In the genomic region with DNA sequence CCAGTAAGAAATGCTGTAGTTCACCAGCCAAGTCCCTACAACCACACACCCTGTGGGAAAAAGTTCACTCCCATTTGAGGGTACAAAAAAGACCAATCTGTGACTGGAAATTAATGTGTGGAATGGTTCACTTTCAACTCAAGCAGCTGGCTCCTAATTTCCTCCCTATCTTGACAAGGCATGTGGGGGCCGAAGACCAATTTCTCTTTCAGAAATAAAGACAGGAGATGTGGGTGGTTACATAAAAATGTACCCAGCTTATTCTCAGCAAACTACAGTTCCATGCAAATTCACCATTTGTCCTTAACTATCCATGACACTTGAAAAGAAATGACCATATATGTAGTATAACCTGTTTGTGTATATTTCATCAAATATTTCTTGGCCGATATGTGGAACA, we compare ENCODE assay signal across 21 mouse cellular contexts. TPM values are rescaled to one million over a fixed set of nuclear protein-coding genes. Genes with fewer than 3 reads are reported as not detected.
"Had no signal": no experiment of that assay in that cellular context is flagged by ENCODE, and none has a peak within 500 bp of the region (broad histone marks: within the 10 kb centered on the region; RNA-seq: fewer than 3 reads in every experiment).

No protein-coding gene starts in this region.

- H3K4me1 ChIP-seq: liver, embryonic 13.5 days had no signal

- DNase-seq: kidney, adult 11 months; kidney, adult 9 months; kidney, postnatal 14 days; kidney, postnatal 4 days; layer of hippocampus, postnatal 36 days; liver, embryonic 13.5 days; lung, adult 2 months; lung, postnatal 14 days; lung, postnatal 4 days; midbrain, embryonic 14.5 days; right cerebral cortex, postnatal 25 days; spleen, adult 18-20 months; thymus, adult 2 months; thymus, postnatal 14 days; thymus, postnatal 4 days had no signal

- H3K4me3 ChIP-seq: intestine, embryonic 15.5 days; liver, embryonic 13.5 days had no signal

- H3K27ac ChIP-seq: intestine, embryonic 15.5 days; liver, embryonic 13.5 days had no signal

RNA-seq across cellular contexts. Expression of a gene that starts 9.0 kb away (rescaled TPM):
- total RNA-seq: liver, adult 2 months; megakaryocyte progenitor cell, adult 5-6 weeks; megakaryocyte-erythroid progenitor cell, adult 5-6 weeks had no signal
- polyA plus RNA-seq: limb, embryonic 11.5 days; liver, embryonic 13.5 days; liver, embryonic 16.5 days had no signal
